In genomic region chr9:100395711-100396110, GRCm38 (mm10) we compare ENCODE assay signal across 9 mouse cellular contexts.
A peak's percentile ranks its signal among the peaks of the same experiment; 100 is the strongest.
DNase-seq lines count a peak whose midpoint lies in the region; ATAC-seq and TF ChIP-seq lines count a peak whose summit lies in the region.
"Had no signal": no experiment of that assay in that cellular context is flagged by ENCODE, and none has a peak within 500 bp of the region (broad histone marks: within the 10 kb centered on the region; RNA-seq: fewer than 3 reads in every experiment).

No protein-coding gene starts in this region.

- TF ChIP-seq CTCF in G1E (IDR thresholded peaks at IDR 0.05; ENCODE audit: low read depth, low read length): peak; percentile 97
- peak; percentile 99 for TF ChIP-seq CTCF in lung, adult 2 months (IDR thresholded peaks at IDR 0.05; ENCODE audit: insufficient read depth, low read length)

- H3K9me3 ChIP-seq in G1E (replicated peaks): no peaks in the 10 kb centered on the region
- H3K9me3 ChIP-seq: lung, embryonic 15.5 days had no signal

- H3K4me1 ChIP-seq in G1E (ENCODE audit: insufficient read depth, low read depth, low read length): no peaks in the 10 kb centered on the region
- H3K4me1 ChIP-seq in lung, adult 2 months (ENCODE audit: control insufficient read depth, insufficient read depth, low read length): no peaks in the 10 kb centered on the region
- H3K4me1 ChIP-seq: lung, embryonic 15.5 days had no signal

- no peak overlapping the region for H3K4me3 ChIP-seq in G1E (ENCODE audit: low read depth, low read length)
- no peak overlapping the region for H3K4me3 ChIP-seq in lung, adult 2 months (replicated peaks; ENCODE audit: extremely low read depth, low read depth, low read length)
- H3K4me3 ChIP-seq: lung, embryonic 15.5 days had no signal

- ATAC-seq in G1E (ENCODE audit: extremely low read depth, insufficient number of reproducible peaks, low FRiP score, poor library complexity, severe bottlenecking): peak; percentile 58

- DNase-seq in B cell, adult 2 months: peak; percentile 81 to 82
- peak; percentile 30 for DNase-seq in G1E (ENCODE audit: low spot score)
- peak; percentile 58 to 68 for DNase-seq in cerebellum, adult 18-20 months
- peak; percentile 72 for DNase-seq in gastrocnemius, adult 18-20 months (ENCODE audit: low spot score)
- peak; percentile 91 for DNase-seq in kidney, postnatal 4 days
- peak; percentile 81 for DNase-seq in lung, adult 2 months
- peak; percentile 64 for DNase-seq in right cerebral cortex, postnatal 25 days
- DNase-seq in urinary bladder, postnatal 36 days (ENCODE audit: low spot score in 2 of 2): peak; percentile 64 to 70

- no peak for TF ChIP-seq POLR2A in lung, adult 2 months (IDR thresholded peaks at IDR 0.05; ENCODE audit: borderline replicate concordance, extremely low read depth, low read depth, low read length)

- no peaks in the 10 kb centered on the region for H3K27me3 ChIP-seq in G1E (ENCODE audit: insufficient read depth, low read length)

- 3% methylated on average over 5 of the region's 5 CpGs for WGBS in lung, adult 2 months

- H3K36me3 ChIP-seq in G1E (replicated peaks): no peaks in the 10 kb centered on the region
- H3K36me3 ChIP-seq: lung, embryonic 15.5 days had no signal

Comparison
In these comparisons a context has a peak if more than half of its experiments do, and no peak if none do; other contexts are left out.
1. DNase-seq: peak in every context shown above with its lines; median percentile 91 in kidney, postnatal 4 days; 82 in B cell, adult 2 months; 81 in lung, adult 2 months; 72 in gastrocnemius, adult 18-20 months; 67 in urinary bladder, postnatal 36 days; 64 in right cerebral cortex, postnatal 25 days; 63 in cerebellum, adult 18-20 months; 30 in G1E.